Mouse (Mus musculus): ENCODE results near the gene Anxa11.
"Not testable (repeated sequence)": the region's sequence is repeated elsewhere in the genome, so short reads cannot be mapped to it uniquely, and the experiment has no call there.

Gene Anxa11

GRCm38 (mm10) chr14:25842688-25843003 lies 690 bp downstream of the Anxa11 start:
- no peak for DNase-seq

GRCm38 (mm10) chr14:25844372-25844771 lies 2.4 kb downstream of the Anxa11 start:
- no peak for DNase-seq

GRCm38 (mm10) chr14:25845832-25846383 lies 4.0 kb downstream of the Anxa11 start:
- no peak for DNase-seq

- no peak for DNase-seq
These were observed 4.6 kb downstream of the Anxa11 start for GRCm38 (mm10) chr14:25846516-25846915.

GRCm38 (mm10) chr14:25847660-25848059 lies 5.7 kb downstream of the Anxa11 start:
- DNase-seq: no peak

GRCm38 (mm10) chr14:25848237-25848636 lies 6.3 kb downstream of the Anxa11 start:
- no peak for DNase-seq

GRCm38 (mm10) chr14:25848708-25849107 lies 6.8 kb downstream of the Anxa11 start:
- DNase-seq: not testable (repeated sequence)

- DNase-seq: no peak
These were observed 8.5 kb downstream of the Anxa11 start for GRCm38 (mm10) chr14:25850433-25850832.

- no peak for DNase-seq
These were observed 9.2 kb downstream of the Anxa11 start for GRCm38 (mm10) chr14:25851189-25851588.

- no peak for DNase-seq
These were observed 10.2 kb downstream of the Anxa11 start for GRCm38 (mm10) chr14:25852121-25852561.

GRCm38 (mm10) chr14:25853295-25853694 lies 11.3 kb downstream of the Anxa11 start:
- DNase-seq: no peak

- no peak for DNase-seq
These were observed 11.9 kb downstream of the Anxa11 start for GRCm38 (mm10) chr14:25853717-25854452.

- no peak for DNase-seq
These were observed 13.4 kb downstream of the Anxa11 start for GRCm38 (mm10) chr14:25855241-25855885.

GRCm38 (mm10) chr14:25857168-25857621 lies 15.2 kb downstream of the Anxa11 start:
- no peak for DNase-seq

- DNase-seq: no peak
These were observed 16.0 kb downstream of the Anxa11 start for GRCm38 (mm10) chr14:25857940-25858339.

GRCm38 (mm10) chr14:25861771-25862530 lies 20.0 kb downstream of the Anxa11 start:
- no peak for DNase-seq

- DNase-seq: no peak
These were observed 21.8 kb downstream of the Anxa11 start for GRCm38 (mm10) chr14:25863721-25864120.

GRCm38 (mm10) chr14:25865251-25865650 lies 23.3 kb downstream of the Anxa11 start:
- DNase-seq: no peak

- DNase-seq: no peak
These were observed 24.4 kb downstream of the Anxa11 start for GRCm38 (mm10) chr14:25866384-25866783.

- no peak for DNase-seq
These were observed 24.9 kb downstream of the Anxa11 start for GRCm38 (mm10) chr14:25866832-25867231.

GRCm38 (mm10) chr14:25867834-25868233 lies 25.9 kb downstream of the Anxa11 start:
- no peak for DNase-seq

GRCm38 (mm10) chr14:25868706-25869105 lies 26.8 kb downstream of the Anxa11 start:
- no peak for DNase-seq

GRCm38 (mm10) chr14:25869135-25869878 lies 27.4 kb downstream of the Anxa11 start:
- DNase-seq: no peak
